22 mouse cellular contexts compared by ENCODE assay signal in genomic region chr4:130881336-130881735, GRCm38 (mm10).
"Had no signal": no experiment of that assay in that cellular context is flagged by ENCODE, and none has a peak within 500 bp of the region (broad histone marks: within the 10 kb centered on the region; RNA-seq: fewer than 3 reads in every experiment).

No protein-coding gene starts in this region.

- H3K4me3 ChIP-seq: gastrocnemius, adult 2 months; heart, embryonic 10.5 days; heart, embryonic 12.5 days; intestine, embryonic 15.5 days; liver, embryonic 13.5 days; liver, embryonic 15.5 days had no signal

- H3K4me1 ChIP-seq: intestine, embryonic 15.5 days; liver, embryonic 15.5 days had no signal

- H3K9me3 ChIP-seq: heart, embryonic 10.5 days; heart, embryonic 12.5 days; intestine, embryonic 15.5 days; liver, embryonic 13.5 days; liver, embryonic 15.5 days had no signal

- ATAC-seq: hindbrain, embryonic 16.5 days; inflammation-experienced regulatory T-cells, adult 6 months; intestine, embryonic 15.5 days; intestine, postnatal 0 days; liver, postnatal 0 days had no signal

- DNase-seq: gastrocnemius, adult 2 months; gastrocnemius, postnatal 10 days; gastrocnemius, postnatal 25 days; heart, adult 18-20 months; heart, postnatal 10 days; heart, postnatal 4 days; kidney, adult 18-20 months; kidney, adult 8-10 months; kidney, postnatal 10 days; kidney, postnatal 36 days; liver; liver, embryonic 13.5 days; liver, postnatal 0 days had no signal

- H3K4me2 ChIP-seq: heart, embryonic 12.5 days; hindbrain, embryonic 14.5 days; intestine, embryonic 15.5 days; liver, embryonic 11.5 days; liver, embryonic 13.5 days; liver, embryonic 15.5 days had no signal

- H3K36me3 ChIP-seq: heart, embryonic 10.5 days; heart, embryonic 12.5 days; intestine, embryonic 15.5 days; liver, embryonic 13.5 days; liver, embryonic 15.5 days had no signal

- H3K9ac ChIP-seq: heart, embryonic 12.5 days; hindbrain, embryonic 14.5 days; intestine, embryonic 15.5 days; liver, embryonic 13.5 days; liver, embryonic 15.5 days; liver, postnatal 0 days had no signal

- H3K27ac ChIP-seq: gastrocnemius, adult 2 months; heart, embryonic 10.5 days; hindbrain, embryonic 14.5 days; intestine, embryonic 15.5 days; liver, embryonic 13.5 days; liver, embryonic 15.5 days had no signal

- H3K27me3 ChIP-seq: intestine, embryonic 15.5 days had no signal
